Mouse (Mus musculus): ENCODE data around the gene Mylk. TPM values are rescaled to one million over a fixed set of nuclear protein-coding genes. Genes with fewer than 3 reads are reported as not detected.

Mylk gene
- total RNA-seq, 2 experiments from 2014 or later, result 37.8 to 45.8 TPM

GRCm38 (mm10) chr16:34984203-34985030, 239.4 kb downstream of the Mylk start:
- peak in 1 of 2 experiments; percentile 56 for DNase-seq

- DNase-seq, result no peak
Measured at GRCm38 (mm10) chr16:34985031-34985346, 240.0 kb downstream of the Mylk start.

- DNase-seq, result no peak
Measured at GRCm38 (mm10) chr16:34986211-34986825, 241.3 kb downstream of the Mylk start.

- no peak for DNase-seq
Measured at GRCm38 (mm10) chr16:34991365-34991764, 246.4 kb downstream of the Mylk start.

- no peak for DNase-seq
Measured at GRCm38 (mm10) chr16:34992854-34993253, 247.8 kb downstream of the Mylk start.

- DNase-seq, result no peak
Measured at GRCm38 (mm10) chr16:34993694-34994330, 248.8 kb downstream of the Mylk start.

- no peak for DNase-seq
Measured at GRCm38 (mm10) chr16:34994641-34995141, 249.7 kb downstream of the Mylk start.

- DNase-seq, result peak; percentile 89 to 92
Measured at GRCm38 (mm10) chr16:34996133-34996532, 251.1 kb downstream of the Mylk start.

- DNase-seq, result peak; percentile 56 to 68
Measured at GRCm38 (mm10) chr16:34997052-34997451, 252.0 kb downstream of the Mylk start.

- DNase-seq, result peak; percentile 28 to 55
Measured at GRCm38 (mm10) chr16:34997576-34997975, 252.6 kb downstream of the Mylk start.

GRCm38 (mm10) chr16:34999016-34999415, 254.0 kb downstream of the Mylk start:
- DNase-seq, result no peak

GRCm38 (mm10) chr16:34999986-35000385, 255.0 kb downstream of the Mylk start:
- no peak for DNase-seq

- DNase-seq, result peak; percentile 38 to 61
Measured at GRCm38 (mm10) chr16:35000923-35001560, 256.0 kb downstream of the Mylk start.

GRCm38 (mm10) chr16:35004356-35004755, 259.3 kb downstream of the Mylk start:
- DNase-seq, result no peak

GRCm38 (mm10) chr16:35004756-35005155, 259.7 kb downstream of the Mylk start:
- DNase-seq, result no peak

- no peak for DNase-seq
Measured at GRCm38 (mm10) chr16:35006251-35006650, 261.2 kb downstream of the Mylk start.

- DNase-seq, result no peak
Measured at GRCm38 (mm10) chr16:35007361-35007760, 262.4 kb downstream of the Mylk start.

GRCm38 (mm10) chr16:35008447-35008846, 263.4 kb downstream of the Mylk start:
- DNase-seq, result no peak

GRCm38 (mm10) chr16:35013501-35013900, 268.5 kb downstream of the Mylk start:
- DNase-seq, result no peak

- no peak for DNase-seq
Measured at GRCm38 (mm10) chr16:35016491-35016890, 271.5 kb downstream of the Mylk start.

- DNase-seq, result no peak
Measured at GRCm38 (mm10) chr16:35018470-35018974, 273.5 kb downstream of the Mylk start.

GRCm38 (mm10) chr16:35021903-35022241, 276.9 kb downstream of the Mylk start:
- DNase-seq, result no peak
